Mouse (Mus musculus) cerebellum, adult 2 months (tissue): Measurements from ENCODE around the gene Mtch2.

ENCODE experiments used
- CTCF ChIP-seq: fragments of 200-500 bp; IDR thresholded peaks from 2 replicates; pipeline ENCODE4 v1.5.1; 2011; ENCODE audit warnings: low read depth, mild to moderate bottlenecking, control low read depth, low read length, moderate library complexity, borderline replicate concordance; ENCODE audit not compliant: insufficient read depth
- POLR2A ChIP-seq: fragments of 200-500 bp; IDR thresholded peaks from 2 replicates; pipeline ENCODE4 v1.6.1; 2011; ENCODE audit warnings: low read length, control low read depth, borderline replicate concordance; ENCODE audit not compliant: insufficient read depth

DNA sequence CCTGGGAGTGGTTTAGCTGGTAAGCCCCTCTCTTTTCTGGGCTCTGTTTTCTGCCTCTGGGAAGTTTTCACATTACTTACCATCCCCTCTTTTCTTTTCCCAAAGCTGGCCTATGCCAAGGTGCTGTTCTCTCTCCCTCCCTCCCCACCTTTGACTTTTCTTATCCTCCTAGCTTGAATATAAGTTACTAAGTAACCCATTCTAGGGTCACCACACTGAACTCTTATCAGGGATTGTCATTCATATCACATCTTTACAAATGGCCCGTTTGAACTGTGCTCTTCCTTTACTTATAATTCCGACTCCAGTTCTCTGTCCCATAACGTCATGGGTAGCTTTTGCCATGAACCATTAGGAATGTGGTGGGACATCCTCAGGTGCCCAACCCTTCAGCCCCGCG is 1.7 kb upstream of the Mtch2 start:
- TF ChIP-seq CTCF: no peak
- TF ChIP-seq POLR2A: no peak
